Mouse (Mus musculus) embryo, embryonic 10.5 days (tissue): ENCODE measurements at regions not wholly inside any gene's neighbourhood (a gene's known extent, or its start where the extent isn't known, plus 50 kb on each side); places are given as distances from the start of the nearest gene placed in this dataset.

Source experiments
- DNase-seq: peaks from one replicate; pipeline ENCODE4 v3.0.0-alpha.2; 2015; ENCODE audit warnings: low spot score

- no peak for DNase-seq
Measured at GRCm38 (mm10) chr11:48605223-48605824, 194.8 kb upstream of the Rack1 start.

DNA sequence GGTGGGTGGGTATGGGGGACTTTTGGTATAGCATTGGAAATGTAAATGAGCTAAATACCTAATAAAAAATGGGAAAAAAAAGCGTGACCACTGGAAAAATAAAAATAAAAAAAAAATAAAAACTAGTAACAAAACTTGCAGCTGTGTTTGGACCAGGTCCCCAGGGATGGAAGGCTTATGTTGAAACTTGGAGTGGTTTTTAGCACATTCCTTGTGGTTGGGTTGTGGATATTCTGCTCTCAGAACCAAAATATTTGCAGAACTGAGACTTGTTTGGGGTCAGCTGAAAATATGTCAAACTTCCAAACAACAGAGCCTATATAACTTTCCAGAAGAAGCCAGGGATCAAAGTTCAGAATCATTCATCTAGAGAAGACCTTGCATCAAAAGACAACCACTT is 199.0 kb upstream of the Rack1 start:
- DNase-seq = no peak

- peak; percentile 3 for DNase-seq
Measured at GRCm38 (mm10) chr11:48599573-48600127, 200.5 kb upstream of the Rack1 start.

DNA sequence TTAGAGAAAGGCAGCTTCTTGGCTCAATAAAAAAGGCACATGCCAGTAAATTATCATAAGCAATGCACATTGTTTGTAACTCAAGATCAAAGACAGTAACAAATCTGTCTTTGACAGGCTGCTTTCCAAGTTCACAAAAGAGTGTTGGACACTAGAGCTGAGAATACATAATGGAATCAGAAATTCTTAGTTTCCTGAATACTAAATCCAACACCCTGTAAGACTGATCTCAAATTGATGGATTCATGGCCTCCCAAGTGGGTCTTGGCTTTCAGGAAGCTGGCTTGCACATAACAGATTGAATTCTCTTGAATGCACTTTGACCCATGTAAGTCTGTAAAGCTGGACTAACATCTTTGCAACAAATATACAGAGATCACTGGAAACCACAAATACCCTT is 201.1 kb upstream of the Rack1 start:
- no peak for DNase-seq

DNA sequence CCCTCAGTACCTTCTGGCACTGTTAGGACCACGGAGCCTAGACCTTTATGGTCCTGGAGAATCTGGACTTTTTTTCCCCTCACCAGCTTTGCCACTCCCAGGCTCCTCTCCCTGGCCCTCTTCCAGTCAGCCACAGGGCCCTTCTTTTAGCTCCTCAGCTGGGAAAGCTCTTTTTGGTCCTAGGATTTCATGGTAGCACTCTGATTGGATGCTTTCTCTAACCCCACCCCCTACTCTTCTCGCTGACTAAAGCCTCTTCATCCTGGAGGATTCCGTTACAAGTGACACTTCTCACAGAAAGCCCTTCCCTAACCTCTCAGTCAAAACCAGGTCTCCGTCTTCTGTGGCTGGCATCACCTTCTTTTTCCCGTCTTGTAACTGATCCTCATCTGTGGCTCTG is 205.7 kb upstream of the Rack1 start:
- DNase-seq = peak; percentile 8

DNA sequence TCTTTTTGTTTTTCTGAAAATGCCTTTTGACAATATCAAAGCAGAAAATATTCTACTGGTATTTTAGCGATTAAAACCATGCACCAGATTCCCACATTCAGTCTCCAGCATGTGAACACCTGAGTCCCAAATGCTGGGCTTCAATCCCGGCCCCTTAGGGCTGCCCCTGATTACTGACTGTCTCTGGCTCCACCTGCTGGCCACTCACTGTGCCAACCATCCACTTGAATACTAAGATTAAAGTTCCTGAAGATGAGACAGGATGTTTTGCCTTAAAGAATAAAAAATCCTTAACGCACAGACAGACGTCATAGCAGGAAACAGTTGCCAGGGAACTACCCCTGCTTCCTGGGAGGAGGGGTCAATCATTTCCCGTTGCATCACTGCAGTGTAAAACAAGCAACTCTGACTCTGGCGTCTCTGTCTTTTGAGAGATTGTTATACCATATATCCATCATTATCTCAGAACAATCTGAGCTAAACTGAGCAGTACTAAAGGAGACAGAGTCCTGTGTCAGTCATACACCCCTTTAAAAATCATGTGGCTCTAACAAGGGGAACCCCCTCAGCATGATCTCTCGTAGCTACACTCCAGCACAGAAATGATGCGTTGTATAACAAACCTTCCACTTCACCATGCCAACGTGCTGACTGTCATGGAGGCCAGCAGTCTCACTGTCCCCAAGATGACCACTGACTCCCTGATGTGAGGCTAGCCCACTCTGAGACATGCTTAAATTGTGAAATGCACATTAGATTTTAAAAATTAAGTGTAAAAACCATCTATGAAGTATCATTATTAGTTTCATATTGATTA is 211.1 kb upstream of the Rack1 start:
- peak; percentile 77 for DNase-seq

- DNase-seq = no peak
Measured at GRCm38 (mm10) chr11:48568769-48569168, 231.4 kb upstream of the Rack1 start.

DNA sequence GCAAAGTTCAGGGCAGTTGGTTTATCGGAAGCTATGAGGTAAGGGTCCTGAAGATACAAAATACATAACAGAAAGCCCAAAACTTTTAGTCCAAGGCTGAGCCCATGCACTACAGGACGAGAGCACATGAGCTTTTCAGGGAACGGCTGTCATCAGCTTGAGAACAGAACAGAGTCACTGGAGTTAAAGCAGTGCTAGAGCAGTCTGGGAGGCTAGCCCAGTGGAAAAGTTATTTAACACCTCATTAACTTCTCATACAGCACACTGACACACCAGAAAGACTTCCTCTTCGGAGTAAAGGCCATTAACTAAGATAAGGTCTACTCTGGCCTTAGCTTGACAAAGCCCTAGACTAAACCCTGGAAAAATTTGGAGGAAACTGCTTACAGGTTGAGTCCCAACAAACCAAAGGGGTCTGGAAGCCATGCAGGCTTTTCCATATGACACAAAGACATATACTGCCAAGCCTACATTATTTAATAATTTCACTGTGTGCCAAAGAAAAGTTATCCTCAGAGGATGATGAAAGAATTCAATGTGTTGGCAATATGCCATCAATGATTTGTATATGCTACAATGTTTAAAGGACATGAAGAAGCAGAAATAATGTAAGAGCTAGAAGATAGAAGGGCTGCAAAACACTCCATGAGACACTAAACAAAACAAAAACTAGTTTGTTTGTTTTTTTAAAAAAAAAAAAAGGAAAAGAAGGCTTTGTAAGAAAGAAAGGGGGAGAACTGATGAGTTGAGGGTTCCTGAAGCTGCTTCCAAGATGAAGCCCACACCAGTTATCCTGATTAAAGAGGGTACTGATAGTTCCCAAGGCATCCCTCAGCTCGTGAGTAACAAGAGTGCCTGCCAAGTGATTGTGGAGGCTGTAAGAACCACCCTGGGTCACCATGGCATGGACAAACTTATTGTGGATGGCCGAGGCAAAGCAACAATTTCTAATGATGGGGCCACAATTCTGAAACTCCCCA is 232.3 kb upstream of the Rack1 start:
- no peak for DNase-seq

GRCm38 (mm10) chr11:48558053-48558452 is 242.1 kb upstream of the Rack1 start:
- no peak for DNase-seq

GRCm38 (mm10) chr11:48552006-48552405 is 248.1 kb upstream of the Rack1 start:
- DNase-seq = no peak

- no peak for DNase-seq
Measured at GRCm38 (mm10) chr11:48551201-48551600, 248.9 kb upstream of the Rack1 start.

DNA sequence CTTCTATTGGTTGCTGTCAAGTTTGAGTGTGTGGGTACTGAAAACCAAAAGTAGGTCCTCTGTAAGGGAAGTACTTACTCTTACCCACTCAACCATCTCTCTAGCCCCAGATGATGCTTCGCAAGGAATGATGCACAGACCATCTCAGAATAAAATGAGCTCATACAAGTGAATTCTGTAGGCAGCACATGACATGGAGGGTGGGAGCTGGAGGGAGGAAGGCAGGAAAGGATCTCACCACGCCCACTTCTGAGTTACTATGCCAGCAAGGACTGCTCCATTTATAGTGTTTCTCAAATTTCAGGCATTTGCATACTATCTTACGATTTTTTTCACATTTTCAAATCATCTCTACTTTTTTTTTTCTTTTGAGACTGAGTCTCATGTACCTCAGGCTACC is 273.8 kb upstream of the Rack1 start:
- DNase-seq = no peak

GRCm38 (mm10) chr11:48525517-48525916 is 274.6 kb upstream of the Rack1 start:
- no peak for DNase-seq

DNA sequence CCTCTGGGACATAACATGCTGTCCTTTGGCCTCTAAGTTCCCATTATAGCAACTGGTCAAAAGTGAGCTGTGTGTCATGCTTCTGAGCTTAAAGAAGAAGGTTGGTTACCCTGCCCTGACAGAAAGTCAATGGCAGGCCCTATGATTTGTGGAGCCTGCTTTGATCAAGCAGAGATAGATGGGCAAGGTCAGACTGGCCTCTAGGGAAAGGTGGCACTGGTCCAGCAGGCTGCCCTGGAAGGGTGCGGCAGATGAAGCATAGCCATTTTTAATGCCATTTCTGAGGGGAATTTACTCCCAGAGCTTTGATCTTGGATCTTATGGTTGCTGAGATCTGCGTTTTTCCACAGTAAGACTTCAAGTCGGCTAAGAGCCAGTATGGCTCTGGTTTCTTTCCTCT is 293.2 kb upstream of the Rack1 start:
- no peak for DNase-seq

DNA sequence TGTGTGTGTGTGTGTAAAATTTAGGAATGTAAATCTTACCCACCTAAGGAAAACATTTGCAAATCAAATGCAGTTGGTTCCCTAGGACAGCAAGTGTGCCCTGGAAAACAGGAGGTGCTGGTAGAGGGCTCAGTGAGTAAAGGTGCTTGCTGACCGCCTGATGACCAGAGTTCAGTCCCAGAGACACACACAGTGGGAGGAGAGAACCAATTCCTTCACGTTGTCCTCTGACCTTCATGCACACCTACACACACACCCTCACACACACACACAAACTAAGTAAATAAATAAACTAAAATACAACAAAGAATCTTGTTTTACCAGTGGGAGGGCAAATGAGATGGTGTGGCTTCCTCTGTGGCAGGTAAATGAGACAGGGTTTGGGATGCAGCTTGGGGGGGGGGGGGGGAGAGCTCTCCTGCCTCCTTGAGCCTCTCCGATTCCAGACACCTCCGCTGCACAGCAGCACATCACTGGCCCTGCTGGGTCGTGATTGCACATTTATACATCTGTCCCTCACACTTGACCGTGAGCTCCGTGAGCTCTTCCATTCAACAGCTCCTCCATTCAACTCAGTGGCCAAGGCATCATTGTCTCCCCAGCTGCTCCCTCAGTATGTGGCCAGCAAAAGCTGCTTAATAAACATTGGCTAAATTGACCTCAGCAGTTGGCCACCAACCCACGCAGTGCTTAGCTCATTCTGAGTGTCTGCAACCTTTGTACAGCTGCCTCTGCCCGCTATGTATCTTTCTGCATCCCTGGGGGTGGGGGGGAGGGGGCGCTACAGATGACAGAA is 297.9 kb upstream of the Rack1 start:
- DNase-seq = peak; percentile 40

DNA sequence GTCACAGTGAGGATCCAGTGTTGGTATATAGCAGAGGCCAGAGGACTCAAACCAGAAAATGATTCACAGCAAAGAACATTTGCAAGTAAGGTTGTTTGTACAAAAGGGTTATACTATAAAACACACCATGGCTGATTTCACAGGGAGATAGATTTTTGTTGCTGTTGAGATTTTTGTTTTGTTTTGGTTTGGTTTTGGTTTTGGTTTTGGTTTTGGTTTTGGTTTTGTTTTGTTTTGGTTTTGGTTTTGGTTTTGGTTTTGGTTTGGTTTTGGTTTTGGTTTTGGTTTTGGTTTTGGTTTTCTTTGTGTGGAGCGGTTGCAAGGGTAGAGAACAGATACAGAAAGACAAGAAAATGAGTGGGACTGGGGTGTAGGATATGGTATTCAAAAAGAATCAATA is 301.1 kb upstream of the Rack1 start:
- no peak for DNase-seq

GRCm38 (mm10) chr11:48488308-48488707 is 311.8 kb upstream of the Rack1 start:
- no peak for DNase-seq

DNA sequence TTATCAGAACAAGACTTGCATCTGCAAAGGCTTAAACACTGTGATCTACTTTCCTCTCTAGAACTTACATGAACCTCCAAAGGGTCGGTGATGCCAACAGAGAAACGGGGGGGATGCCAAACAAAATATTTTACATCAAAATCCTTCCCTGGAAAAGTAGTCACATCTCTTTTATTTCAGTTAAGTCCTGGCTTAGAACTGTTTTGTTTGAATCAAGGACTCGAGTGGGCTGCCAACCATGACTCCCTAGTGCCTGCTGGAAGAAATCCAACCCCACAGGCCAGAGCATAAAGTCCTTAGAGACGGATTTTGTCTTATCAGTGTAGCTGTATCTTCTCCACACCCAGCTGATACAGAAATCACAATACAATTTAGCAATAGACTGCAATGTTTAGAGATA is 336.1 kb upstream of the Rack1 start:
- DNase-seq = no peak

- no peak for DNase-seq
Measured at GRCm38 (mm10) chr11:48449883-48450282, 350.2 kb upstream of the Rack1 start.

DNA sequence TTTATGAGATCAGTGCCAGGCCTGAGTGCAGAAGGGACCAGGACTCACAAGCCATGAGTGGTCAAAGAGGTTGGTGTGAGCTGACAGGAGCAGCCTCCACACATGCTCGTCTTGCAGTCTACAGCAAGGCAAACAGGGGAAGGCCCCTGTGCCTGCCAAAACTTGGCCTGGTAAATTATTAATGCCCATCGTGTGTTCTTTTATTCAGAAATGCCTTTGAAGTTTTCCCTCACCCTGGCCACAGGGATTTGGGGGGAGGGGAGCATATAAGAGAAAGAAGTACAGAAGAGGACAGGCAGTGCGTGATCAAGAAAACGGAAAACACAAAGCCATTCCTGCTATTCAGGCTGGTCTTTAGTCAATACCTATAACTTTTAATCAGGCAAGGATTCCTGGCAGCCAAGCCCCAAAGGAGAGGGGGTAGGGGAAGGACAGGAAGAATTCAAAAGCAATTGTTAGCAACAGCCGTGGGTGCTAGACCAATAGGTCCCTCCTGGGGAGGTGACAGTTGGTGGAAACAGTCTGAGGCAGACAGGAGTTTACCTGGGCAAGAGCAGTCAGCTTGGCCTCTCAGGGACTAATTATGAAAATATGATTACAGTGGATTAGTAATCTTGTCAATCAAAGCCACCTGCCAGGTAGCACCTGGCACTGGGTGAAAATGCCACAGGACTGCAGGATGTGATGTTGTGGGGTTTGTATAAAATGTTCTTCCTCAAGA is 357.4 kb upstream of the Rack1 start:
- DNase-seq = no peak

DNA sequence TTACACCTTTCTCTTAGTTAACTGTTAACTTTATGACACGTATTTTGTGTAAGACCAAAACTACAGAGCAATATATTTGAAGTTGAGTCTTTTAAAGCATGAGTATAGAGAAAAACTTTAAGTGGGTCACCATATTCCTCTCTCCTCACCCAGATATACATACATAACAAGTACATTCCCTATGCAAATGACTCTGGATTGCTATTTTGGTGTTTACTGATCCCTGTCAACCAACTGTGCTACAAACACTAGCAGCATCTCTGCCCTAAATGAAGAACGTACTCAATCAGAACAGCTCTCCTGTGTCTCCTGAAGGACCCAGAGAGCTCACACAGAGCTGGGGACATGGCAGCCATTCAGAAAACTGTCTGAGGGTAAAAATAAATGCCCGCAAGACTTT is 363.4 kb upstream of the Rack1 start:
- no peak for DNase-seq
